Mouse (Mus musculus) G1E (cell line): ENCODE measurements at regions not wholly inside any gene's neighbourhood (a gene's known extent, or its start where the extent isn't known, plus 50 kb on each side); places are given as distances from the start of the nearest gene placed in this dataset.

Experiments
- ATAC-seq: 2 replicates; pipeline ENCODE4 v1.8.0; 2016; ENCODE audit warnings: mild to moderate bottlenecking; ENCODE audit not compliant: insufficient number of reproducible peaks, poor library complexity, low FRiP score, severe bottlenecking; ENCODE audit errors: extremely low read depth
- DNase-seq: peaks from one replicate; pipeline ENCODE4 v3.0.0; 2012; ENCODE audit warnings: low spot score
- H3K27me3 ChIP-seq: 2 replicates; pipeline ENCODE4 v1.6.1; 2012; ENCODE audit warnings: mild to moderate bottlenecking, low read length, inconsistent platforms; ENCODE audit not compliant: insufficient read depth
- H3K36me3 ChIP-seq: replicated peaks from 2 replicates; pipeline ENCODE3; 2012; ENCODE audit warnings: mild to moderate bottlenecking, inconsistent platforms
- H3K4me1 ChIP-seq: 2 replicates; pipeline ENCODE4 v1.6.1; 2012; ENCODE audit warnings: low read depth, low read length, inconsistent platforms, mixed read lengths; ENCODE audit not compliant: insufficient read depth
- H3K4me3 ChIP-seq: 2 replicates; pipeline ENCODE4 v1.5.1; 2012; ENCODE audit warnings: low read depth, mild to moderate bottlenecking, inconsistent platforms, low read length, moderate library complexity, mixed read lengths
- H3K9me3 ChIP-seq: replicated peaks from 2 replicates; pipeline ENCODE4 v1.6.1; 2012; ENCODE audit warnings: inconsistent platforms
- CTCF ChIP-seq: IDR thresholded peaks from 2 replicates; pipeline ENCODE4 v1.5.1; 2012; ENCODE audit warnings: low read depth, low read length, inconsistent platforms, mixed read lengths
- GATA1 ChIP-seq: IDR thresholded peaks from 2 replicates; pipeline ENCODE4 v1.6.1; 2012; ENCODE audit warnings: borderline replicate concordance, low read length, inconsistent platforms, mixed read lengths
- GATA2 ChIP-seq: IDR thresholded peaks from 2 replicates; pipeline ENCODE4 v1.6.1; 2012; ENCODE audit warnings: low read depth, low read length, inconsistent platforms, borderline replicate concordance
- POLR2AphosphoS5 ChIP-seq: IDR thresholded peaks from 2 replicates; pipeline ENCODE4 v1.6.1; 2012; ENCODE audit warnings: low read depth, low read length, inconsistent platforms; ENCODE audit not compliant: insufficient replicate concordance
- TAL1 ChIP-seq: conservative IDR thresholded peaks from 2 replicates; pipeline ENCODE4 v1.6.1; 2012; ENCODE audit warnings: low read depth, low read length, inconsistent platforms, mixed read lengths

DNA sequence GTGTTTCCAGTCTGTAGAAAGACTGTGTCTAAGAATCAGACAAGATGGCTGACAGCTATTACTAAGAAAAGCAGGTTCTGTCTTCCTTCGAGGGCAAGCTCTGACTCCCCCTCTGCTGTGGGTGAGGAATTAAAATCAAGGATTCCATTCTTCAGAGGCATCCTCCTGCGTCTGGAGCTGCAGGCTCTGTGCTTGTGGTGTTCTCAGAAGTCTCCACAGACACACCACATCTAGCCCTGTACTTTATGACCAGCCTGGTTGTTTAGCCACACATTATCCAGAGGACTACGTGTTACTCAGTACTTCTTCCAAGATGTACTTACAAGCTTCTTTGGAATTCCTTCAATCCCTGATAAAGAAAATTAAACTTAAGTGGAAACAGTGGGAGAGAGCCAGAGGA lies 258.5 kb downstream of the Dkk2 start:
- ATAC-seq (no peak), DNase-seq (no peak)
- H3K4me3 ChIP-seq, result no peak overlapping the region
- H3K27me3 ChIP-seq, result no peaks in the 10 kb centered on the region
- H3K4me1 ChIP-seq, result no peaks in the 10 kb centered on the region
- 0 out of 2 replicates have a peak, but pooled peaks cover 2% of the 10 kb centered on the region for H3K9me3 ChIP-seq
- TF ChIP-seq GATA2, result no peak
- no peak for TF ChIP-seq TAL1
- TF ChIP-seq GATA1, result no peak
- H3K36me3 ChIP-seq, result no peaks in the 10 kb centered on the region

GRCm38 (mm10) chr3:132345856-132346255 lies 260.8 kb downstream of the Dkk2 start:
- H3K36me3 ChIP-seq, result no peaks in the 10 kb centered on the region

GRCm38 (mm10) chr3:132349602-132350001 lies 264.5 kb downstream of the Dkk2 start:
- ATAC-seq, result no peak
- no peak for DNase-seq
- no peak overlapping the region for H3K4me3 ChIP-seq
- H3K9me3 ChIP-seq, result peaks cover 4% of the 10 kb centered on the region; the same call in 1 of the 2 replicates
- no peak for TF ChIP-seq GATA2
- no peak for TF ChIP-seq TAL1
- TF ChIP-seq CTCF, result no peak
- TF ChIP-seq POLR2AphosphoS5, result no peak
- TF ChIP-seq GATA1, result no peak
- H3K36me3 ChIP-seq, result no peaks in the 10 kb centered on the region
- H3K27me3 ChIP-seq, result no peaks in the 10 kb centered on the region
- no peaks in the 10 kb centered on the region for H3K4me1 ChIP-seq

More at GRCm38 (mm10) chr3:132345856-132346255, 260.8 kb downstream of the Dkk2 start:
- Histone ChIP-seq H3K9me3 (no peaks in the 10 kb centered on the region), H3K4me3 (no peak overlapping the region), H3K27me3 (no peaks in the 10 kb centered on the region), H3K4me1 (no peaks in the 10 kb centered on the region)
- no peak for TF ChIP-seq TAL1
- no peak for TF ChIP-seq CTCF
- no peak for TF ChIP-seq POLR2AphosphoS5
- TF ChIP-seq GATA2, result no peak
- no peak for TF ChIP-seq GATA1
- no peak for ATAC-seq
- DNase-seq, result no peak

DNA sequence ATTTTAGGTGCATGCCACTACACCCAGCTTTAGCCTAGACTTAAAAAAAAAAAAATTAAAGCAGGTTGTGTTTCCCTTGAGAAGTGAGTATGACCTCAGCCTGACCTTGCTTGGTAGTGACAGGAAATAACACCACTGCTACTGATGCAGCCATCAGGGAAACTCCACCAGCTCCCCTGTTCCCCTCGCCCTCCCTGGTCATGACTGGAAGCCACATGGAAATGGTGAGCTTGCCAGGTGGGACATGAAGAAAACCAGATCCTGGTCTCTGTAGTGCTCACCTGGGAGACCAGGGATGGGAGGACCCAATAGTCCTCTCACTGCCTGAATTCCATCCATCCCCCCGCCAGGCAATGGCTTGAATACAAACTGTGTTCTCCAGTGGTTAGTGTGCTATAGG lies 268.1 kb downstream of the Dkk2 start:
- ATAC-seq (no peak), DNase-seq (no peak)
- no peaks in the 10 kb centered on the region for H3K4me1 ChIP-seq
- no peaks in the 10 kb centered on the region for H3K36me3 ChIP-seq
- TF ChIP-seq GATA1, result no peak
- no peak for TF ChIP-seq POLR2AphosphoS5
- TF ChIP-seq CTCF, result no peak
- no peak for TF ChIP-seq TAL1
- H3K27me3 ChIP-seq, result no peaks in the 10 kb centered on the region
- H3K9me3 ChIP-seq, result peaks cover 6% of the 10 kb centered on the region; the same call in 1 of the 2 replicates
- H3K4me3 ChIP-seq, result no peak overlapping the region

DNA sequence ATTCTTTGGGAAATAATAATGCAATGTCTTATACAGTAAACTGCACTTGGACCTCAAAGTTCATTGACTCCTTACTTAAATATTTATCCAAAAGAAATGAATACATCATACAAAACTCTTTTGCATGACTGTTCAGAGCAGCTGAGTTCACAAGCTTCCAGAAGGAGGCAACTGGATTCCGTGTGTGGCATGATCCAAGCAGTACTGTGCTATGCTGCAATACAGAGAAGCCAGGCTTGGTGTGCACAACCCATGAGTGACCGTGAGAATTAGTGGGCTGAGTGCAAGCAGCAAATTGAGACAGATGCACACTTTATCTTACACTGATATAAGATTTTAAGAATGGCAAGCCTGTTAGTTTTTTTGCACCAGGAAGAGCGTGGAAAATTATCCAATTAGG lies 270.0 kb upstream of the Gimd1 start:
- ATAC-seq, result no peak
- H3K4me3 ChIP-seq, result no peak overlapping the region
- DNase-seq, result no peak
- H3K27me3 ChIP-seq, result no peaks in the 10 kb centered on the region
- H3K36me3 ChIP-seq, result no peaks in the 10 kb centered on the region
- TF ChIP-seq POLR2AphosphoS5, result no peak
- TF ChIP-seq GATA2, result no peak
- no peak for TF ChIP-seq TAL1
- no peak for TF ChIP-seq GATA1
- TF ChIP-seq CTCF, result no peak
- no peaks in the 10 kb centered on the region for H3K4me1 ChIP-seq
- peaks cover 5% of the 10 kb centered on the region; the same call in 1 of the 2 replicates for H3K9me3 ChIP-seq

GRCm38 (mm10) chr3:132375579-132375978 lies 254.0 kb upstream of the Gimd1 start:
- DNase-seq (no peak), ATAC-seq (no peak)
- H3K36me3 ChIP-seq, result no peaks in the 10 kb centered on the region
- no peaks in the 10 kb centered on the region for H3K4me1 ChIP-seq
- no peaks in the 10 kb centered on the region; the same call in 1 of the 2 replicates for H3K9me3 ChIP-seq
- no peaks in the 10 kb centered on the region for H3K27me3 ChIP-seq
- TF ChIP-seq GATA1 (no peak), TAL1 (no peak), POLR2AphosphoS5 (no peak), CTCF (no peak), GATA2 (no peak)
- no peak overlapping the region for H3K4me3 ChIP-seq

DNA sequence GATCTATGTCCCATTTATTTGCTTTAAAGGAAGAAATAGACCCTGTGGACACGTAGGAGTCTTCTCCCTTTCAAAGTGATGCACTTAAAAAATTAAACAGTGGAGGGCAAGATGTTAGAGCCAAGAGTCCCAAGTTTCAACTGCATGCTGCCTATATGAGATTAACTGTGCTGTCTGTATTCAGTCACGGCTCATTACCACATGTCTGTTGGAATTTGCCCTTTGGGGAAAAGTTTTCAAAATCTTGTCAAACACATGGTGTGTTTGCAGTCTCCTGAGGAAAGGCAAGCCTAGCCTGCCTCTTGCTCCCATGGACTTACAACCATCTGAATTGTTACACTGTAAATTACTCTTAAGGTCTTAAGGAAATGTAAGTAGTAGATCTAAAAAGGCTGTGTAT lies 211.9 kb upstream of the Gimd1 start:
- no peak for DNase-seq

More for the DNA sequence above, 211.9 kb upstream of the Gimd1 start:
- no peaks in the 10 kb centered on the region for H3K36me3 ChIP-seq
- ATAC-seq, result no peak
- TF ChIP-seq CTCF (no peak), TAL1 (no peak)
- no peak overlapping the region for H3K4me3 ChIP-seq
- H3K4me1 ChIP-seq, result no peaks in the 10 kb centered on the region
- no peaks in the 10 kb centered on the region for H3K27me3 ChIP-seq
- peaks cover 14% of the 10 kb centered on the region for H3K9me3 ChIP-seq
